Mouse (Mus musculus): ENCODE results near the gene App. TPM values are rescaled to one million over a fixed set of nuclear protein-coding genes. Genes with fewer than 3 reads are reported as not detected.

The App gene
- total RNA-seq, 2 experiments from 2014 or later, result 1,175 to 1,228 TPM

DNA sequence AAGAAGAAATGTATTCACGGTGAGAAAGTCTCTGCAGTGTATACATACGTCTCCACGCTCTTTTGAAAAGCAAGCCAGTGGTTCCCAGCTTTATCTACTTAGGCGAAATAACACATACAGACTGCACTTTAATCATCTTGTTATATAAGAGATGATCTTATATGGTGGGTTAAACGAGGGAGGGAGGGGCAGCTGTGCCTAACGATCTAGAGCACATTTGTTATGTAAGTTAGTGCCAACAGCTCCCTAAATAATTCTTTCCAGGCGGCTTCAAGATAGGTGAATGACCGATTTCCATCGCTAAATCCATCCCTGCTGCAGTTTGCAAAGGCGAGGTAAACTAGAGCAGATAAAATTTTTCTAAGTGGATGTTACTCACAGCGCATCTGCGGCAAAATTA lies 210.0 kb downstream of the App start:
- Histone ChIP-seq H3K4me3 (peak overlapping the region; percentile 7; the same call in 1 of the 2 replicates), H3K27ac (peak overlapping the region; percentile 85)
- TF ChIP-seq CTCF (conservative IDR thresholded peaks at IDR 0.05), result no peak
- no peak for DNase-seq (ENCODE audit: low spot score in 2 of 2)

DNA sequence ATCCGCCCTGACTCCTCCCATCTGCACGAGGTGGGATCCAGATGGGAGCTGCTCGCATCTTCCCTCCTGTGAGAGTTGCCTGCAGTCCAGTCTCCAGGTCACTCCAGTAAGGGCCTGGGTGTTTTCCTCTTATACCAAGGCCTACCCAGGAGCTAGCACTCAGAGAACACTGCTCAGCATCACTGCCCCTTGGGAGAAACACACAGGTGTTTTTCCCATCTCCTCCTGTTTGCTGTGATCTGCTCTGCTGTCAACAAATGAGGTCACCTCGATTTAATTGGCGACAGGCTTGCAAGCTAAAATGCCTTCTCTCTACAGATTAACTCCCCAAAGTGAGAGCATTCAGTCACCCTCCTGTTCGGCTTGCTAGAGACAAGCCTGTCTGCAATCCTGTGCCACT lies 216.3 kb downstream of the App start:
- Histone ChIP-seq H3K27ac (peak overlapping the region; percentile 74), H3K4me3 (no peak overlapping the region)
- TF ChIP-seq CTCF (conservative IDR thresholded peaks at IDR 0.05), result no peak
- DNase-seq (ENCODE audit: low spot score in 2 of 2), result no peak

DNA sequence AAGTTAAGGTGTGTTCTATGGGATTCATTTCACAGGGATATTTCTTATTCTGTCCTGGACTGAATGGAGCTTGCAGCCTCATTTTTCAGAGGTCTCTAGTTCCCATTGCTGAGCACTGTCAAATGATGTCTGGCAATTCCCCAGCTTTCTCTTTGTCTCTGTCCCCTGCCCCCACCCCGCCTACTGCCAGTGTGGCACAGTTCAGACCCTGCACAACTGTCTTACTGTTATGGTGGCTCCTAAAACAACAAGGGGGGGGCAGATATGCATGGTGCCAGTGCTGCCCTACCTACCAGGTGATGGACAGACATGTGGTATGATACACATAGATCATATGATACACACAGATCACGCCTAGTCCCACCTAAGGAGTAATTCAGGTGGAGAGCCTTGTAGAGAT lies 216.9 kb downstream of the App start:
- TF ChIP-seq CTCF (conservative IDR thresholded peaks at IDR 0.05), result no peak
- Histone ChIP-seq H3K27ac (peak overlapping the region; percentile 74), H3K4me3 (no peak overlapping the region)
- DNase-seq (ENCODE audit: low spot score in 2 of 2), result no peak

DNA sequence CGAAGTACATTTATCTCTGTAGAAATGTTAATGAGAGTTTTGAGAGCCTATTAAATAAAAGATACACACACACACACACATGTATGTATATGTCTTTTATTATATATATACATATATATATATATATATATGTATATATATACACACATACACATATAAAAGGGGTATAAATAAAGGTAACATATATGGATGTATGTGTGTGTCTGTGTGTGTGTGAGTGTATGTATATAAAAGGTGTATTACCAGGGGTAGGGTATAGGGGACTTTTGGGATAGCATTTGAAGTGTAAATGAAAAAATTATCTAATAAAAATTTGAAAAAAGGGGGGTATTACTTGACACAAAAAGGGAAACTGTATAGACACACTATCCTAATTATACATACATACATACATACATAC lies 217.7 kb downstream of the App start:
- peak overlapping the region; percentile 74; the same call in 1 of the 2 replicates for H3K27ac ChIP-seq

DNA sequence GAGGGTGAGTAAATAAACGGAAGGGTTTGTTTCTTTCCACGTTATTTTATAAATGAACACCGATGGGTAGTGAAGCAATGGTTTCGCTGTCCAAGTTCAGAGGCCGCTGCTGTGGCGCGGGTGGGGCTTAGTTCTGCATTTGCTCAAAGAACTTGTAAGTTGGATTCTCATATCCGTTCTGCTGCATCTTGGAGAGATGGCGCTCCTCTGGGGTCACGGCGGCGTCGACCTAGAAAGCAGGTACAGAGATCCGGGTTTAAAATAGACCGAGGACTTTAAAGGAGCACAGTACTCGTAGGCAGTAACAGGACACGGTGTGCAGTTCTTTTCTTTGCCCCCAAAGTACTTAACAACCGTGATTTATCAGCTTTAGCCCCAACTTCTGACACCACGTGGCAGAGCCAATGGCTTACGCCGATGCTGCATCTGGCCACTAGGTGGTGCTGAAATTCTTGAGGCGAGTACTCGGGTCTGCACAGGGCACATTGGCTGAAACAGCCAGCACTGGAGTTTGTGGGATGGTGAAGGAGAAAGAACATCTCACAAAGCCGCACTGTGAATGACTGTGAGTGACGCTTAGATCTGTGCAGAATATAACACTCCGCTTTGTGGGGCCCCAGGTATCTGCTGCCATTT lies 218.2 kb downstream of the App start:
- peak; percentile 99 for TF ChIP-seq CTCF (conservative IDR thresholded peaks at IDR 0.05)
- DNase-seq (ENCODE audit: low spot score in 2 of 2), result peak; percentile 86 to 88
- Histone ChIP-seq H3K4me3 (no peak overlapping the region), H3K27ac (peak overlapping the region; percentile 25; the same call in 1 of the 2 replicates)

More for the DNA sequence above, 217.7 kb downstream of the App start:
- no peak overlapping the region for H3K4me3 ChIP-seq
- DNase-seq (ENCODE audit: low spot score in 2 of 2), result no peak
- TF ChIP-seq CTCF (conservative IDR thresholded peaks at IDR 0.05), result no peak

DNA sequence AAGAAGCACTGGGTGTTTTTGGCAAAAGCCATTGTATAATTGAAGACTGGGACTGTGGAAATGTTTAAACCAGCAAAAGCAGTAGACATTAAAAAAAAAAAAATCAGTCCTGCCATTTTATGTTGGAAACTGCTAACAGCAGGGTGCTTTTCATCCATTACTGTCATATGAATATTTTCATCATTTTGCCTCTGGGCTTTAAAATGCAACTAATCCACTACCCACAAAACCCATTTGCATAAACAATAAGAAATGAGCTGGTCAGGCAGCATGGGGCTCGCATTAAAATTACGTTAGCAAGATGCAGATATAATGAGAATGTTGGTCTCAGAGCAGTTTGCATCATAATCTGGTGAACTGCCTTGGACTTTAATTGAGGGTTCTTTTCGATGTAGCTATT lies 242.5 kb downstream of the App start:
- no peak for DNase-seq (ENCODE audit: low spot score in 2 of 2)
- Histone ChIP-seq H3K27ac (no peak overlapping the region), H3K4me3 (no peak overlapping the region)
- TF ChIP-seq CTCF (conservative IDR thresholded peaks at IDR 0.05), result no peak

DNA sequence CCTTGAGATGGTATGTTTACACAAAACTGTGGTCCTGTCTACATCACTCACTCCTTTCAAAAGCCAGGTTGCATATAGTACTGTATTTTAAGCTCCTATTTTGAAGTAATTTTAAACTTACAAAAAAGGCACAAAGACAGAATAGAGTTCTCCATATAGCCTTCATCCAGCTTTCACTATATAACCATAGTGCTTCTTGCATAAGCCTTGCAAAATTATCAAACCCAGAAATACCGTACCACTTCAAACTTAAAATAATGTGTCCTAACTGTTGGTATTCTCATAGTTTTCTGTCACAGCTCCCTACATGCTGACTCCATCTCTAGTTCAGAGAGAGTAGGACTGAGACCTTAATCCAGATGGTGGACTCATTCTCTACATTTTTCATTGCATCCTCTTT lies 245.7 kb downstream of the App start:
- DNase-seq (ENCODE audit: low spot score in 2 of 2), result no peak
- H3K27ac ChIP-seq, result no peak overlapping the region
- H3K4me3 ChIP-seq, result no peak overlapping the region
- TF ChIP-seq CTCF (conservative IDR thresholded peaks at IDR 0.05), result no peak

DNA sequence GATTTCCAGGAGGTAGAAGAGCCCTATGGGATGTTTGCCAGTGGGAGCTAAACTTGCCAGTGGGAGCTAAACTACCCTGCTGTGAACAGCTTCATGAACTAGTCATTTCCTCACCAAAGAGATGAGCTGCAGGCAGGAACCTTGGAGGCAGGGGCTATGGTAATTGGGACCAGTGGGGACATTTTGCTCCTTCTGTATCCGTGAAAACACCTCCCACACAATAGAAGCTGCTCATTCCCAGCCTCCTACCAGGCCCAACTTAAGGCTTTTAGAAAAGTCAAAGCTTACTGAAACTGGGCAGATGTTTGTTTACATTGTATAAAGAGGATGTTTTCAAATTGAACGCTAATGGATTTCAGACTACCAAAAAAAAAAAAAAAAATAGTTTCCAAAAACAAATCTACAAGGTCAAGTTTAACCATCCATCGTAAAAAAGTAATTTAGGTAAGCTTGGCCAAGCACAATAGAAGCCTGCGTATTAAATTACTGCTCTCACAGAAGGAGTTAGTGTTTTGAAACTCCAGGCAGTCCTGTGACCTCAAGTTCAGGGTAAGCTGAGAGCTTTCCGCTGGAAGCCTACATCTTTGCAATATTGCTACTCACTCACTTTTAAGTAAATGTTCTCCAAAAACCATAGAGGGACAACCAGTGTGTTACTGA lies 253.8 kb downstream of the App start:
- DNase-seq (ENCODE audit: low spot score in 2 of 2), result no peak
- no peak overlapping the region for H3K4me3 ChIP-seq
- peak overlapping the region; percentile 36; the same call in 1 of the 2 replicates for H3K27ac ChIP-seq
- no peak for TF ChIP-seq CTCF (conservative IDR thresholded peaks at IDR 0.05)

DNA sequence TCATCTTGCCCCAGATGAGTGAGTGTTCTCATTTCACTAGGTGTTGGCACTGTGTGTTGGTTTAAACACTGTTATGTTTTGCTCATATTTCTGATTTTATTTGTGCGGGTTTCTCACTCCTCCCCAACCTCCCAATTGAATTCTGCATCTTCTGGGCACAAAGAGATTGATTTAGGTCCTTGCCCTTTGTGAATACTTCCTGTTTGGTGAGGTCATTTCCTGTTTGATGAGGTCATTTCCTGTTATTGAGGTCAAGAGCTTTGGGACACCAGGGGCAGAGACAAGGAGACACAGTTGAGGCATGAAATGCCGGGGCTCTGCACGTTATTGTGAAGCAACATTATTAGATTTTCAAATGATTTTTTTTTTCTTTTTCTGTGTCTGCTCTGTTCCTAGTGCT lies 254.5 kb downstream of the App start:
- DNase-seq (ENCODE audit: low spot score in 2 of 2), result no peak
- no peak for TF ChIP-seq CTCF (conservative IDR thresholded peaks at IDR 0.05)
- Histone ChIP-seq H3K4me3 (no peak overlapping the region), H3K27ac (peak overlapping the region; percentile 36; the same call in 1 of the 2 replicates)

DNA sequence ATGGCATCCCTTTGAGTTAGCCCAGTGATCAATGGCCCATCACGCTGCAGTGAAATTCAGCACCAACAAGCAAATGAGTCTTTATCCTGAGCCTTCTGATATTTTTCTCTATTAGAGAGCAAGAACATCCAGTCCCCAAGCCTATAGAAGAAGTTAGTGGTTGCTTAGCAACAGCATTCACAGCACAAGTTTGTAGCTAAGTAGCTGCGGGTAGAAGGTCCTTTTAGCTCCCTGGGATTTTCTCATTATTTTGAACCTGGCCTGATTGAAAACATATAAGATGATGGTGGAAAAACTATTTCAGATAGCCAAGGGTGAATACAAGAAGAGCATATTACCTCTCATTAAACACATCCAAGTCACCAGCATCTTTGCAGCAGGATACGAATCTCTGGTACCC lies 256.8 kb downstream of the App start:
- no peak overlapping the region for H3K4me3 ChIP-seq
- no peak for TF ChIP-seq CTCF (conservative IDR thresholded peaks at IDR 0.05)
- DNase-seq (ENCODE audit: low spot score in 2 of 2), result peak in 1 of 2 experiments; percentile 60
- H3K27ac ChIP-seq, result peak overlapping the region; percentile 25; the same call in 1 of the 2 replicates

DNA sequence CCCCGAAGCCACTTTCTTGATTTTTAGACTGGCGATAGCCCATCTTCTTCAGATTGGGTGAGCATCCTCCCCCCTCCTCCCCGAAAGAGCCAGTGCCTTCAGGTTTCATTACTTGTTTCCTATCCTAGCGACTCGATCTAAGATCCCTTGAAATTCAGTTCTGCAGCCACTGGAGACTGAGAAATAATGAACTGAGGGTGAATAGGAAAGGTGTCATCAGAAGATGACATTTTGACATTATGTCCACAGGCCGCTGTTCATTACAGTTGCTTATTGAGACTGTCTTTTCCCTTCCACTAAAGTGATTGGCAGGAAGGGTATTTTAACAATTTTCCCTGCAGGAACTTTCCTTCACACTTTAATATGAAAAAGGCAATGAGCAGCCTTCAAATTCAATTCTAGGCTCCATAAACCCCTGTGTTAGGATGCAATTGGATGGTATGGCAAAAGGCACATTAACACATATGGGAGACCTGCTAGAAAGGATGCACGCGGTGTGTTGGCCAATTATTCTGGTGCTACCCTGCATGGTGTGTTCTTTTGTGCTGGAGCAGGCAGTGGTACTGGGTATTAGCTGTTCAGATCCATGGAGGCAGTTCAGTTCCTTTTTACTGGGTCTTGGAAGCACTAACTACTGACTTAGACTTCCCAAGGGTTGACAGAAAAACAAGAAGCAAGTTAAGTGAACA lies 261.9 kb downstream of the App start:
- H3K4me3 ChIP-seq, result no peak overlapping the region
- DNase-seq (ENCODE audit: low spot score in 2 of 2), result no peak
- no peak for TF ChIP-seq CTCF (conservative IDR thresholded peaks at IDR 0.05)
- H3K27ac ChIP-seq, result no peak overlapping the region

DNA sequence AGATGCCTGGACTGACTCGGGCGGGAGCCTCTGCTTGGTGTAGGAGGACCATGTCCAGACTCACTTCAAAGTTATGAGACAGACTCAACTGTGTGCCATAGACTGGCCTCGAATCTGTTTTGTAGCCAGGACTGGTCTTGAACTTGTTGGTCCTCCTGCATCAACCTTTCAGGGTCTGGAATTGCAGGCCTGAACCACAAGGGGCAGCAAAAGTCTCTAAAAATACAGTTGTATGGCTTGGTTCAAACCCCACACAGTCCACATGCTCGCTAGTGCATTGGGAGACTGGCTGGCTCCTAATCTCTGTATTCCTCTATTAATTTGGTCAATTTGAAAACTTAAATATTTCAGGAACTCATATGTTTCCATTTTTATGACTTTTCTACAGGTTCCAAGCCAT lies 270.6 kb downstream of the App start:
- no peak for DNase-seq (ENCODE audit: low spot score in 2 of 2)
- no peak overlapping the region for H3K4me3 ChIP-seq
- H3K27ac ChIP-seq, result no peak overlapping the region
- TF ChIP-seq CTCF (conservative IDR thresholded peaks at IDR 0.05), result peak; percentile 17; the same call in 1 of the 2 replicates

Data from layer of hippocampus, adult 2 months (tissue).